Mouse (Mus musculus): ENCODE results near the gene Asb16.

DNA sequence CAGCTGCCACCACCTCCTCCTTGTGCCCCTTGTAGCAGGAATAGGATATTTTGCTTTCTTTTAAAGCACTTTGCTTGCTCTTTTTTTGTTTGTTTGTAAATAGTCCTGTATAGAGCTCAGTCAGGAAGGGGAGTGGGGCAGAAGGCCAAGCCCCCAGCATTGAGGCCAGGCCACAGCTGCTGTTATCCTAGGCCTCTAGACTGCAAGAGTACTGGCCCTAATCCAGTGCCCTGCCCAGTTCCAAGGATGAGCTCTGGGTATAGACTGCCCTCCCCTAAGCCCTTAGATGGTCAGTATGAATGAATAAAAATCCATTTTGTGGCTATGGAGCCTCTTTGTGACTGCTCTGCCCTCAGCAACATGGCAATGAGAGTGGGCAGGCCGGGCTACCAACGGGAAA is 20.4 kb downstream of the Asb16 start:
- TF ChIP-seq CTCF (IDR thresholded peaks at IDR 0.05) (no peak), POLR2A (IDR thresholded peaks at IDR 0.05; ENCODE audit: insufficient read depth, low read depth, low read length) (no peak)

All from heart, adult 2 months (tissue).